Mouse (Mus musculus): ENCODE results near the gene Ttc21a.

The Ttc21a gene

GRCm38 (mm10) chr9:119938496-119938895, 1.1 kb downstream of the Ttc21a start:
- in situ Hi-C loops (cut with MboI; ENCODE audit: low sequenced_read_pairs): no loop called here

GRCm38 (mm10) chr9:119939646-119940045, 2.2 kb downstream of the Ttc21a start:
- in situ Hi-C loops (cut with MboI; ENCODE audit: low sequenced_read_pairs): no loop called here

GRCm38 (mm10) chr9:119941407-119941806, 4.0 kb downstream of the Ttc21a start:
- in situ Hi-C loops (cut with MboI; ENCODE audit: low sequenced_read_pairs): no loop called here

- in situ Hi-C loops (cut with MboI; ENCODE audit: low sequenced_read_pairs): no loop called here
Measured at GRCm38 (mm10) chr9:119941861-119942260, 4.5 kb downstream of the Ttc21a start.

- in situ Hi-C loops (cut with MboI; ENCODE audit: low sequenced_read_pairs): no loop called here
Measured at GRCm38 (mm10) chr9:119943326-119943725, 5.9 kb downstream of the Ttc21a start.

GRCm38 (mm10) chr9:119945173-119945900, 7.9 kb downstream of the Ttc21a start:
- in situ Hi-C loops (cut with MboI; ENCODE audit: low sequenced_read_pairs): no loop called here

- in situ Hi-C loops (cut with MboI; ENCODE audit: low sequenced_read_pairs): no loop called here
Measured at GRCm38 (mm10) chr9:119948804-119949203, 11.4 kb downstream of the Ttc21a start.

GRCm38 (mm10) chr9:119950434-119950833, 13.0 kb downstream of the Ttc21a start:
- in situ Hi-C loops (cut with MboI; ENCODE audit: low sequenced_read_pairs): no loop called here

GRCm38 (mm10) chr9:119951388-119951787, 14.0 kb downstream of the Ttc21a start:
- in situ Hi-C loops (cut with MboI; ENCODE audit: low sequenced_read_pairs): no loop called here

- in situ Hi-C loops (cut with MboI; ENCODE audit: low sequenced_read_pairs): no loop called here
Measured at GRCm38 (mm10) chr9:119958835-119959234, 21.4 kb downstream of the Ttc21a start.

- in situ Hi-C loops (cut with MboI; ENCODE audit: low sequenced_read_pairs): no loop called here
Measured at GRCm38 (mm10) chr9:119962216-119962615, 24.8 kb downstream of the Ttc21a start.

GRCm38 (mm10) chr9:119962987-119963667, 25.7 kb downstream of the Ttc21a start:
- in situ Hi-C loops (cut with MboI; ENCODE audit: low sequenced_read_pairs): no loop called here

- in situ Hi-C loops (cut with MboI; ENCODE audit: low sequenced_read_pairs): no loop called here
Measured at GRCm38 (mm10) chr9:119964206-119964605, 26.8 kb downstream of the Ttc21a start.

GRCm38 (mm10) chr9:119965186-119965585, 27.8 kb downstream of the Ttc21a start:
- in situ Hi-C loops (cut with MboI; ENCODE audit: low sequenced_read_pairs): no loop called here

- in situ Hi-C loops (cut with MboI; ENCODE audit: low sequenced_read_pairs): no loop called here
Measured at GRCm38 (mm10) chr9:119966221-119966910, 29.0 kb downstream of the Ttc21a start.

GRCm38 (mm10) chr9:119969811-119970210, 32.4 kb downstream of the Ttc21a start:
- in situ Hi-C loops (cut with MboI; ENCODE audit: low sequenced_read_pairs): no loop called here

- in situ Hi-C loops (cut with MboI; ENCODE audit: low sequenced_read_pairs): no loop called here
Measured at GRCm38 (mm10) chr9:119970221-119970620, 32.8 kb downstream of the Ttc21a start.

GRCm38 (mm10) chr9:119970763-119971656, 33.6 kb downstream of the Ttc21a start:
- in situ Hi-C loops (cut with MboI; ENCODE audit: low sequenced_read_pairs): no loop called here

GRCm38 (mm10) chr9:119972166-119972565, 34.8 kb downstream of the Ttc21a start:
- in situ Hi-C loops (cut with MboI; ENCODE audit: low sequenced_read_pairs): no loop called here

GRCm38 (mm10) chr9:119972582-119972981, 35.2 kb downstream of the Ttc21a start:
- in situ Hi-C loops (cut with MboI; ENCODE audit: low sequenced_read_pairs): no loop called here

GRCm38 (mm10) chr9:119973281-119973680, 35.9 kb downstream of the Ttc21a start:
- in situ Hi-C loops (cut with MboI; ENCODE audit: low sequenced_read_pairs): no loop called here

Measured in CH12F3 (cell line).